Mouse (Mus musculus) T-cell, adult 2 months (primary cell): ENCODE measurements around the gene Dll1.

ENCODE experiments used
- DNase-seq: peaks from one replicate; pipeline ENCODE4 v3.0.0; 2022; ENCODE audit warnings: low spot score

Gene Dll1

DNA sequence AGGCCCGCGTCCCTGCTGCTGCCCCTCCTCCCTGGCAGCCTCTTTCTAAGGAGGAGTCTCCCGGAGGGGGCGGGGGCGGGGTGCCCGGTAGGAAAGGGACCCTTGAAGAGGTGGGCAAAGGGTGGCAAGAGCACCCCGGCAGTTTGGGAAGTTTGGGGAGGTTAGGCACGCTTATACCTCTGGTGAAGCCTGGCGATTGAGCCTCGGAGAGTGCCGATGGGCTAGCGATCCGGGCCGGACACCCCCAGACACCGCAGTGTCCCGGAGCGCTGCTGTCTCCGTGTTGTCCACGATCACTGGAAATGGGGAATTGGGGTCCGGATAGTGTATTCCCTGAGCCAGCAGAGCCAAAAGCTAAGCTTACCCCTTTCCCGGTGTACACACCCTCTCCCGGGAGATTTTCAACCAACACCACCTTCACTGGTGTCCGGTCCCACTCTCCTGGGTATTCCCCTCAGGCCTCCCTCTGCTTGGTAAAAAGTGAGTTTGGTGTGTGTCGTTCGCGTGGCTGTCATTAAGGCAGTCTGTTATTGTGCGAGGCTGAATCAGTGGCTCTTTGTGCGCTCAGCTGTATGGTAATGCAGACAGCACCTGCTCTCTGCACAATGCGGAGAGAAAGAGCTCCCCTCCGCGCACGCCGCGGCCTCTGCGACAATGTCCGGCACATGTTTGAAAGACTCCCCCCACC lies at the start of gene Dll1:
Dll1 (minus strand) TSS at position 379 of the 688 bp plus-strand sequence.
- no peak for DNase-seq

- no peak for DNase-seq
These were observed 49.3 kb upstream of the Dll1 start for GRCm38 (mm10) chr17:15425931-15426330.

DNA sequence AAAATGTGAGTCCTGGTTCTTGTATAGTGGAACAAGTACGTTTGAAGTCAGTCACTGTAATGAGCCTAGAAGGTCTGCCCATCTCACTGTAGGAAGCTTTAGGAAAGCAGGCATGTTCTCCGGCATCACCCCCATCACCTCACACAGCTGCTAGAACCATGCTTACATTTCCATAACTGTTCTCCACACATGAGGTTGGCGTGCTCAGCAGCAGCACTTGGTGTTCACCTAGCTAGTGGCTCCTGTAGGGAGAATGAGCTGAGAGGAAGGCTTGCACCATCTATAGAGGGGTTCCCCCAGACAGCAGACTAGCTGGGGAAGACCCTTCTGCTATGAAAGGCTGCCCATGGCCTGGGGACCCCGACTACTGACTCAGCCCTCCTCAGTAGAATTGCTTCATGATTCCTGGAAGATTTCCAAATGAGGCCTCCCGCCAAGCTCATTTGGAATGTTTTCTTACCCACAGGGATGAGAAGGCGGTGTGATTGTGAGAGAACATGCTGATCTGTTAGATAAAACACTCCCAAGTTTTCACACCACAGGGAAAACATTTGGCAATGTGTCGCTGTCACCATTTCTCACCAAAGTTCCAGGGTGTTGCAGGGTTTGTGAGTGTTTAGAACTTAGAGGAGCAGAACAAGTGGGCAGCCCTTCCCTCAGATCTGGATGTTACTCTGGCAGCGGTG lies 46.6 kb upstream of the Dll1 start:
- DNase-seq = no peak

DNA sequence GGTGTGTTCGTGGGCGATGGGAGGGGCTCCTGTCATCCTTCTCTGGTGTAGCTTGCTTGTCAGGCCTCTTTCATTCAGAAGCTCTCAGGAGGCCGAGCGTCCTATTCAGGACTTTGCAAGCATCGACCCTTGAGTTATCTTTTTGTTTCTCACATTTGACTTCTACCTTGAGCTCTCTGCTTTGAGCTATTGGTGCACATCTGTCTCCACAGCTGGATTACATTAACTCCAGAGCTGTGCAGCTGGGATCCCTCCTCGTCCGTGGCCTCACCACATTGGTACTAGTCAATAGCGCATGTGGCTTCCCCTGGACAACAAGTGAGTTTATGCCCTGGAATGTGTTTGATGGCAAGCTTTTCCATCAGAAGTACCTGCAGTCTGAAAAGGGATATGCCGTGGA lies 46.0 kb upstream of the Dll1 start:
- no peak for DNase-seq

GRCm38 (mm10) chr17:15421446-15421845 lies 44.8 kb upstream of the Dll1 start:
- no peak for DNase-seq

DNA sequence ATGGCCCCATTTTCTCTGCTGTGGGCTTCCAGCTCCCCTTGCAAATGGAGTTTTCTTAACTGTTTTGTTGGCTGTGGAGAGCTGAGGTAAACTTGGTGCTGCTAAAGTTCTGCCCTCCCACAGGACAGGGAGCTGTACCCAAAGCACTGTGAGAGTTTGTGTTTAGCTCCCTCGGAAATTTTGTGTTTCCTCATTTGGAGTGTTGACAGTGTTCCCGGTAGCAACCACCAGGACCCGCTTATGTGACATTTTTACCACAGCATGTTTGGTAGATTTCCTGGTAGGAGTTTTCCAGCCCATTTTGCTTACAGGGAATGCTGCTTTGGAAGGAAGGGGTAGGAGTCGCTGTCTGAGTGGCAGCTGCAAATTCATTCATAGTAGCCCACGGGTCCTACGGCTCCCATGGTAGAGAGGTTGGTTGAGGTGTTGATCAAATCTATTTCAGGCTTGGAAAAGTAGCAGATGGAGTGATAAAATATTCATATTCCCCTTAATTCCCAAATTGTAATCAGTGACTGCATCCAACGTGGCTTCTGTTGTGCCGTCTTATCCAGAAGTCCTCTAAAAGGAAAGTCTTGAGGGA lies 43.4 kb upstream of the Dll1 start:
- DNase-seq = no peak

- DNase-seq = no peak
These were observed 42.9 kb upstream of the Dll1 start for GRCm38 (mm10) chr17:15419534-15419933.

- DNase-seq = no peak
These were observed 40.0 kb upstream of the Dll1 start for GRCm38 (mm10) chr17:15416596-15417215.

DNA sequence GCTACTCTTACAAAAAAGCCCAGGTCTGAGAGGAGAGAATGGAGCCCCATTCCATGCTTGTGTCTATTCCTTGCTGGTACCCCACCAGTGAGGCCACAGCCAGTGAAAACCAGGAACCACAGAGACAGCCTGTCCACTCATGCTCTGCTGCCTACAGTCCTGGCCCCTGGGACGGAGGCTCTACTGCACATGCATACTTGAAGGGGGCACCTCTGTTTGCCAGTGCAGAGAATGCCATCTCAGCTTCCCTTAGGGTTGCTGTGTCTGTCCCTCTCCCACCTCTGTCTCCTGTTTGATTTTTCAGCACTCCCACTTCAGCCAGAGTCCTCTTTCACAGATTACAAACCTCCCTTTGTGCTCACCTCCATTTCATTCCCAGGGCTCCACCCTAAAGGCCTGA lies 34.2 kb upstream of the Dll1 start:
- DNase-seq = no peak

GRCm38 (mm10) chr17:15409261-15409660 lies 32.6 kb upstream of the Dll1 start:
- no peak for DNase-seq

DNA sequence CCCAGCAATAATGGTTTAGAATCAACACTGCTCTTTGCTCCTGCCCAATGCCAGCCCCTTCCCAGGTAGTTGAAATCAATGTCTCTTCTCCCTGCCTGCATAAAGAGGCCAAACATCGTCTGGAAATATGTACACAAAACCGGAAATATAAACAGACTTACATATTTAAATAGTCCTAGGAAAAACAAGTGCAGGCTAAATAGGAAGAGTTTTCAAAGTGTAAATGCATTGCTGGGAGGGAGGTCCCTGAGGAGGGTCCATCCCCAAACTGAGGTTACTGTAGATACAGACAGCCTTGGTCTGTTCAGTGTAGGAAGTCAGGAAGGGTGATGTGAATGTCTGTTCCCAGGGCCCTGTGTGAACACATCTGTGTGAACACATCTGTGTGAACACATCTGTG lies 29.9 kb upstream of the Dll1 start:
- DNase-seq = no peak

DNA sequence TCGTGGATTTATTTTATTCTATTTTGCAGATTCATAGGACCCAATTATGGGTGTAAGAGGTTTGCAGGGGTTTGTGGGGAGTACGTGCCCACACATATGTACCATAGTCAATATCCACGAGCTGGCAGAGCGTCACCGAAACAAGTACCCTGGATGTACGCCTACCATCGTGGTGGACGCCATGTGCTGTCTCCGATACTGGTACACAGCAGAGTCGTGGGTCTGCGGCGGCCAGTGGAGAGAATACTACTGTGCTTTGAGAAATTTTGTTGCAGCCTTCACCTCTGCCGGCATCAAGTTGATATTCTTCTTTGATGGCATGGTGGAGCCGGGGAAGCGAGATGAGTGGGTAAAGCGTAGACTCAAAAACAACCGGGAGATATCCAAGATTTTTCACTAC lies 25.0 kb upstream of the Dll1 start:
- no peak for DNase-seq

GRCm38 (mm10) chr17:15395997-15396675 lies 19.5 kb upstream of the Dll1 start, which contains the start of gene Fam120b:
TSS of gene Fam120b (plus strand) at chr17:15396202.
- DNase-seq = peak; percentile 93

GRCm38 (mm10) chr17:15389356-15389755 lies 12.7 kb upstream of the Dll1 start:
- no peak for DNase-seq

DNA sequence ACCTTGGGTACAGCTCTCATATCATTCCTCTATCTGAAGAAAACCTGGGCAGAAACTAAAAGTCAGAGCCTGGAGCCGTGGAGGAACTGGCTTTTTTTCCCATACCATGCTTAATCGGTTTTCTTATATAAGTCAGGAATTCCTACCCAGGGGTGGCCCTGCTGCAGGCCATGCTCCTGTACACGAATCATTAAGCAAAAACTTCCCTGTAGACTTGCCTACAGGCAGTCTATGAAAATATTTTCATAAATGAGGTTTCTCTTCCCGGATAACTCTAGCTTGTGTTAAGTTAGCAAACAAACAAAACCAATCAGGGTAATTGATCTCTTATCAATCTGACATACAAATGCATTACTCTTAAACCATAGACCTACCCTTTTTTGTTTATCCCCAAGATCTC lies 12.2 kb upstream of the Dll1 start:
- no peak for DNase-seq

GRCm38 (mm10) chr17:15383360-15383759 lies 6.7 kb upstream of the Dll1 start:
- DNase-seq = no peak

- DNase-seq = no peak
These were observed 5.4 kb upstream of the Dll1 start for GRCm38 (mm10) chr17:15381869-15382660.

GRCm38 (mm10) chr17:15381092-15381860 lies 4.6 kb upstream of the Dll1 start:
- DNase-seq = no peak

DNA sequence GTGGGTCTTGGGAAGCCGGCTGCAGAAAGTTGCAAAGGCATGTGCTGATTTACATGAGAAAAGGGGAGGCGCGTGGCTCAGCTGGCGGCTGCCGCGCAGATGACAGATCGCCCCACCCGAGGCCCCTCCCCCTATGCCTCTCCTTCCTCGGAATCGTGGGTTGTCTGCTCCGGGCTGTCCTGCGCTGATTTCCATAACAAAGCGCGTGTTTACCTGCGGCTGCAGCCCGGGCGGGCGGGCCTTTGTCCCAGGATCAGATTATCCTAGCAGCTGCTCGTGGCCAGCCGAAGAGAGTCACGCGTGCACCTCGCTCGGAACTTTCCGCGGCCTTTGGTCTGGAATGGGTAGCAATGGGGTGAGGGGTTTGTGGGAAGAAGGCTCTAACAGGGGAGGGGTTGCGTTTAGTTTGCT lies 4.0 kb upstream of the Dll1 start:
- peak; percentile 18 for DNase-seq

DNA sequence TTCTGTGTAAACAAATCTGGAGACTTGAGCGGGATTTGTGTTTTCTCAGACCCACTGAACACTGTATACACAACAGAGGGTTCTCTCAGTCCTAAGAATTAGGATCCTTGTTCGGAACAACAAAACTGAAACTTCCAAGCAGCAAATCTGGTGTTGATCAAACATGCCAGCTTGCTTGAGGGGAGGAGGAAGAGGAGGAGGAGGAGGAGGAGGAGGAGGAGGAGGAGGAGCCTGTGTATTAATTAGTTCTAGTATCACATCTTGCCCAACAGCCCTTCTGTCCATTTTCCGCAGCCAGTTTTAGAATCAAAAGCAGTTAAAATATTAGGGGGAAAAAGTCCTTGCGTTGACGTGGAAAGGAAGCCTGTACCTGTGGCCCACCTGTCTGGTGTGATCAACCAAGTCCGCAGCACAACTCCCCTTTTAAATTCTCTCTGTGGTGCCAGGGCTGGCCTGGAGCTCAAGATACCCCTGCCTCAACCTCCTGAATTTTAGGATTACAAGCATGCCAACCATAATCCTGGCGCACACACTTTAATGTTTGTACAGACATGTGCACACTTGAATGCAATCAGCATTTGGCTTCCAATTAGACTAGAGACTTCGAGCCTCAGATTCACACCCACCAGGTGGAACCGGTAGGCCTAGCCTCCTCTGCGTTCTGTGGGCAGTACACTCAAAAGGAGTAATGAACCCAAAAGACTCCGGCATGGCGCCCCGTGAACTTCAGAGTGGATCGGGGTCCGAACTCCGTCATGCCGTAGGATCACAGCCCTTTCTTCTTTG lies 3.3 kb upstream of the Dll1 start:
- DNase-seq = no peak
